Mouse (Mus musculus): ENCODE measurements around the gene Cacna2d1.
A peak's percentile ranks its signal among the peaks of the same experiment; 100 is the strongest.

The Cacna2d1 gene

GRCm38 (mm10) chr5:15934376-15935233, at the start of gene Cacna2d1:
Gene Cacna2d1 (plus strand): TSS chr5:15934691.
- peak; percentile 1 to 2 for DNase-seq

GRCm38 (mm10) chr5:15895098-15895497, 39.4 kb upstream of the Cacna2d1 start:
- no peak for DNase-seq

- DNase-seq = no peak
These were observed 37.8 kb upstream of the Cacna2d1 start for GRCm38 (mm10) chr5:15896706-15897105.

- DNase-seq = no peak
These were observed 28.0 kb upstream of the Cacna2d1 start for GRCm38 (mm10) chr5:15906446-15906845.

GRCm38 (mm10) chr5:15914931-15915330, 19.6 kb upstream of the Cacna2d1 start:
- no peak for DNase-seq

GRCm38 (mm10) chr5:15928506-15928905, 6.0 kb upstream of the Cacna2d1 start:
- DNase-seq = no peak

GRCm38 (mm10) chr5:15933017-15933416, 1.5 kb upstream of the Cacna2d1 start:
- no peak for DNase-seq

- no peak for DNase-seq
These were observed 713 bp upstream of the Cacna2d1 start for GRCm38 (mm10) chr5:15933581-15934375.

- no peak for DNase-seq
These were observed 790 bp downstream of the Cacna2d1 start for GRCm38 (mm10) chr5:15935234-15935728.

GRCm38 (mm10) chr5:15935831-15936710, 1.6 kb downstream of the Cacna2d1 start:
- DNase-seq = no peak

GRCm38 (mm10) chr5:15941191-15941725, 6.8 kb downstream of the Cacna2d1 start:
- DNase-seq = no peak

- DNase-seq = no peak
These were observed 7.6 kb downstream of the Cacna2d1 start for GRCm38 (mm10) chr5:15942051-15942450.

GRCm38 (mm10) chr5:15948290-15949037, 14.0 kb downstream of the Cacna2d1 start:
- DNase-seq = no peak

- DNase-seq = no peak
These were observed 25.3 kb downstream of the Cacna2d1 start for GRCm38 (mm10) chr5:15959760-15960159.

- no peak for DNase-seq
These were observed 27.4 kb downstream of the Cacna2d1 start for GRCm38 (mm10) chr5:15961866-15962265.

GRCm38 (mm10) chr5:15966888-15967287, 32.4 kb downstream of the Cacna2d1 start:
- no peak for DNase-seq

- no peak for DNase-seq
These were observed 37.3 kb downstream of the Cacna2d1 start for GRCm38 (mm10) chr5:15971821-15972220.

- DNase-seq = no peak
These were observed 37.9 kb downstream of the Cacna2d1 start for GRCm38 (mm10) chr5:15972351-15972750.

- DNase-seq = no peak
These were observed 40.2 kb downstream of the Cacna2d1 start for GRCm38 (mm10) chr5:15974652-15975051.

- no peak for DNase-seq
These were observed 44.7 kb downstream of the Cacna2d1 start for GRCm38 (mm10) chr5:15979225-15979624.

GRCm38 (mm10) chr5:15982573-15982972, 48.1 kb downstream of the Cacna2d1 start:
- DNase-seq = no peak

GRCm38 (mm10) chr5:15983354-15983753, 48.9 kb downstream of the Cacna2d1 start:
- no peak for DNase-seq
